Mouse (Mus musculus) brain, adult 2 months (tissue): ENCODE measurements around the gene Myo10.

Experiments used
- DNase-seq: peaks from one replicate; pipeline ENCODE4 v3.0.0; 2011; ENCODE audit warnings: low read depth, low spot score

Gene Myo10

GRCm38 (mm10) chr15:25611178-25611577 lies 11.1 kb upstream of the Myo10 start:
- DNase-seq: no peak

GRCm38 (mm10) chr15:25620560-25620959 lies 1.8 kb upstream of the Myo10 start:
- no peak for DNase-seq

GRCm38 (mm10) chr15:25621351-25622199 lies 750 bp upstream of the Myo10 start:
- DNase-seq: no peak

- DNase-seq: no peak
Observed at GRCm38 (mm10) chr15:25622867-25623471, 644 bp downstream of the Myo10 start.

- DNase-seq: no peak
Observed at GRCm38 (mm10) chr15:25623556-25624180, 1.3 kb downstream of the Myo10 start.

- DNase-seq: peak; percentile 28
Observed at GRCm38 (mm10) chr15:25624263-25624662, 1.9 kb downstream of the Myo10 start.

GRCm38 (mm10) chr15:25625471-25625870 lies 3.1 kb downstream of the Myo10 start:
- DNase-seq: no peak

- no peak for DNase-seq
Observed at GRCm38 (mm10) chr15:25627012-25627411, 4.7 kb downstream of the Myo10 start.

GRCm38 (mm10) chr15:25628251-25628650 lies 5.9 kb downstream of the Myo10 start:
- no peak for DNase-seq

GRCm38 (mm10) chr15:25630716-25631115 lies 8.4 kb downstream of the Myo10 start:
- DNase-seq: no peak

GRCm38 (mm10) chr15:25631332-25631731 lies 9.0 kb downstream of the Myo10 start:
- DNase-seq: no peak

GRCm38 (mm10) chr15:25632902-25633301 lies 10.6 kb downstream of the Myo10 start:
- DNase-seq: no peak

- no peak for DNase-seq
Observed at GRCm38 (mm10) chr15:25633674-25634340, 11.5 kb downstream of the Myo10 start.

GRCm38 (mm10) chr15:25637727-25638126 lies 15.4 kb downstream of the Myo10 start:
- peak; percentile 89 for DNase-seq

GRCm38 (mm10) chr15:25639217-25639616 lies 16.9 kb downstream of the Myo10 start:
- DNase-seq: no peak

GRCm38 (mm10) chr15:25640840-25641752 lies 18.8 kb downstream of the Myo10 start:
- DNase-seq: no peak

GRCm38 (mm10) chr15:25642214-25643058 lies 20.1 kb downstream of the Myo10 start:
- DNase-seq: no peak

GRCm38 (mm10) chr15:25645862-25646261 lies 23.5 kb downstream of the Myo10 start:
- no peak for DNase-seq

GRCm38 (mm10) chr15:25648287-25648686 lies 26.0 kb downstream of the Myo10 start:
- DNase-seq: no peak

GRCm38 (mm10) chr15:25650371-25650770 lies 28.0 kb downstream of the Myo10 start:
- DNase-seq: no peak
